Mouse (Mus musculus) adrenal gland, adult (tissue): ENCODE data around the gene 1700029P11Rik.

Experiments
- DNase-seq, 2 experiments: peaks; one replicate each; pipeline ENCODE4 v3.0.0; 2022 to 2023; ENCODE audit warnings: low spot score in 1 of 2; ENCODE audit not compliant: inconsistent age in 2 of 2

Gene 1700029P11Rik

GRCm38 (mm10) chr15:81993992-81994391, 13.7 kb downstream of the 1700029P11Rik start:
- DNase-seq, result peak in 1 of 2 experiments; percentile 53

- no peak for DNase-seq
Observed at GRCm38 (mm10) chr15:82004257-82004656, 23.9 kb downstream of the 1700029P11Rik start.

- DNase-seq, result peak; percentile 34 to 78
Observed at GRCm38 (mm10) chr15:82011947-82012346, 31.6 kb downstream of the 1700029P11Rik start.

GRCm38 (mm10) chr15:82014745-82015391, 34.5 kb downstream of the 1700029P11Rik start:
- peak in 1 of 2 experiments; percentile 55 for DNase-seq

- peak; percentile 59 to 83 for DNase-seq
Observed at GRCm38 (mm10) chr15:82015392-82016100, 35.2 kb downstream of the 1700029P11Rik start.

- peak; percentile 100 for DNase-seq
Observed at GRCm38 (mm10) chr15:82016101-82016808, 35.9 kb downstream of the 1700029P11Rik start.

GRCm38 (mm10) chr15:82016830-82017229, 36.5 kb downstream of the 1700029P11Rik start:
- DNase-seq, result no peak

GRCm38 (mm10) chr15:82017461-82017860, 37.1 kb downstream of the 1700029P11Rik start:
- DNase-seq, result no peak

- DNase-seq, result peak in 1 of 2 experiments; percentile 75
Observed at GRCm38 (mm10) chr15:82019288-82019687, 38.9 kb downstream of the 1700029P11Rik start.

- DNase-seq, result peak; percentile 83 to 92
Observed at GRCm38 (mm10) chr15:82022535-82023088, 42.3 kb downstream of the 1700029P11Rik start.

- no peak for DNase-seq
Observed at GRCm38 (mm10) chr15:82023965-82024635, 43.8 kb downstream of the 1700029P11Rik start.

GRCm38 (mm10) chr15:82027276-82027675, 46.9 kb downstream of the 1700029P11Rik start:
- DNase-seq, result no peak

- DNase-seq, result no peak
Observed at GRCm38 (mm10) chr15:82027726-82028125, 47.4 kb downstream of the 1700029P11Rik start.
